In the genomic region with DNA sequence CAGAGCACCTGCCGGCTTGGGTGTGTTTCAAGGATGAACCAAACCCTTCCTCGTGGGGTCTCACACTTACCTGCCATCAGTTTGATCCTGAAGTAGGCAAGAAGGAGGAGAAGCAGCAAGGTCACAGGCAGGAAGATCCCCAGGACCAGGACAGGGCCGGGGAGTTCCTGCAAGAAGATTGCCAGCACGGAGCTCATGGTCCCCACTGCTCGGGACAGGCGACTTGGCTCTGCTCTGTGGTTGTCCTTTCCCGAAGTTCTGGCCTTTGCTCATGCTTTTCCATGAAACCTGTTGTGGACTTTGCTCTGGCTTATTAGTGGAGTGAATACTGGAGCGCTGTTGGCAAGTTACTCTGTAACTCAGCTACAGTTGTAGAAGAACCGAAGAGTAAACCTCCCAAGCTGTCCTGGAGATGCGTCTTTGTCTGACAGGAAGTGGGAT, we compare ENCODE assay signal across 31 mouse cellular contexts. TPM values are rescaled to one million over a fixed set of nuclear protein-coding genes. Genes with fewer than 3 reads are reported as not detected.
DNase-seq lines count a peak whose midpoint lies in the region; ATAC-seq lines count a peak whose summit lies in the region.
"Had no signal": no experiment of that assay in that cellular context is flagged by ENCODE, and none has a peak within 500 bp of the region (broad histone marks: within the 10 kb centered on the region; RNA-seq: fewer than 3 reads in every experiment).

Smlr1 (minus strand) TSS at position 377 of the 441 bp plus-strand sequence.

- no peak for DNase-seq in liver, embryonic 11.5 days (ENCODE audit: low spot score)
- DNase-seq in urinary bladder, adult 18-20 months (ENCODE audit: low spot score in 2 of 2): no peak
- DNase-seq in cerebellum, postnatal 14 days: no peak
- DNase-seq in layer of hippocampus, adult 11-12 months (ENCODE audit: low spot score): no peak
- DNase-seq: adrenal gland, adult 8-10 months; cerebellum, adult 8-10 months; gastrocnemius, postnatal 25 days; heart, postnatal 10 days; left cerebral cortex, postnatal 4 days; lung, adult 18-20 months; lung, postnatal 14 days; right cerebral cortex, postnatal 14 days; thymus, adult 18-20 months had no signal

- H3K9me3 ChIP-seq in erythroblast, embryonic 14.5 days (ENCODE audit: control insufficient read depth, low read length): no peaks in the 10 kb centered on the region
- H3K9me3 ChIP-seq in liver, embryonic 12.5 days (replicated peaks): no peaks in the 10 kb centered on the region
- H3K9me3 ChIP-seq in liver, embryonic 11.5 days (ENCODE audit: control insufficient read depth, low read length): no peaks in the 10 kb centered on the region
- no peaks in the 10 kb centered on the region for H3K9me3 ChIP-seq in liver, embryonic 15.5 days (replicated peaks)
- H3K9me3 ChIP-seq: embryonic facial prominence, embryonic 12.5 days; forebrain, embryonic 15.5 days; midbrain, embryonic 15.5 days; neural tube, embryonic 15.5 days had no signal

- peak within 1 kb of the TSS; percentile 26 for H3K4me3 ChIP-seq in erythroblast, embryonic 14.5 days (replicated peaks)
- no peak within 1 kb of the TSS for H3K4me3 ChIP-seq in liver, embryonic 12.5 days
- H3K4me3 ChIP-seq in liver, embryonic 11.5 days (ENCODE audit: low read depth, low read length): no peak within 1 kb of the TSS
- peak within 1 kb of the TSS; percentile 38 for H3K4me3 ChIP-seq in liver, embryonic 15.5 days (replicated peaks)
- H3K4me3 ChIP-seq: embryonic facial prominence, embryonic 12.5 days; forebrain, embryonic 15.5 days; left cerebral cortex, adult 2 months; midbrain, embryonic 15.5 days; myocyte; neural tube, embryonic 15.5 days had no signal

- H3K4me2 ChIP-seq in liver, embryonic 12.5 days: peak within 1 kb of the TSS; percentile 25
- no peak within 1 kb of the TSS; the same call in 1 of the 2 replicates for H3K4me2 ChIP-seq in liver, embryonic 11.5 days
- H3K4me2 ChIP-seq in liver, embryonic 15.5 days: peak within 1 kb of the TSS; percentile 37
- H3K4me2 ChIP-seq: embryonic facial prominence, embryonic 12.5 days; forebrain, embryonic 15.5 days; heart, embryonic 11.5 days; midbrain, embryonic 15.5 days; neural tube, embryonic 15.5 days had no signal

- no peak within 1 kb of the TSS for H3K27ac ChIP-seq in liver, embryonic 12.5 days
- H3K27ac ChIP-seq in liver, embryonic 11.5 days (ENCODE audit: low read depth, low read length): no peak within 1 kb of the TSS
- H3K27ac ChIP-seq in liver, embryonic 15.5 days (replicated peaks): peak within 1 kb of the TSS; percentile 75
- H3K27ac ChIP-seq: embryonic facial prominence, embryonic 12.5 days; forebrain, embryonic 15.5 days; left cerebral cortex, adult 2 months; midbrain, embryonic 15.5 days; neural tube, embryonic 15.5 days had no signal

- no peaks in the 10 kb centered on the region; the same call in 1 of the 2 replicates for H3K36me3 ChIP-seq in erythroblast, embryonic 14.5 days (ENCODE audit: control insufficient read depth)
- H3K36me3 ChIP-seq in liver, embryonic 12.5 days: no peaks in the 10 kb centered on the region
- no peaks in the 10 kb centered on the region for H3K36me3 ChIP-seq in liver, embryonic 11.5 days (ENCODE audit: control insufficient read depth, insufficient read depth, low read length)
- no peaks in the 10 kb centered on the region for H3K36me3 ChIP-seq in liver, embryonic 15.5 days (replicated peaks)
- H3K36me3 ChIP-seq: embryonic facial prominence, embryonic 12.5 days; forebrain, embryonic 15.5 days; midbrain, embryonic 15.5 days; neural tube, embryonic 15.5 days had no signal

- WGBS in liver, embryonic 12.5 days (ENCODE audit: insufficient replicate concordance): 66% methylated on average over 10 of the region's 10 CpGs
- WGBS in liver, embryonic 11.5 days: 78% methylated on average over 10 of the region's 10 CpGs
- 58% methylated on average over 10 of the region's 10 CpGs for WGBS in liver, embryonic 15.5 days (ENCODE audit: insufficient replicate concordance)

- no peak for ATAC-seq in erythroblast, adult 5-6 weeks (replicated peaks; ENCODE audit: low FRiP score, poor library complexity, severe bottlenecking)
- 0 out of 2 replicates have a peak, but pooled peaks have one; percentile 10 for ATAC-seq in liver, embryonic 12.5 days
- no peak for ATAC-seq in liver, embryonic 11.5 days (replicated peaks; ENCODE audit: low FRiP score)
- peak; percentile 53 for ATAC-seq in liver, embryonic 15.5 days (ENCODE audit: insufficient read depth)
- ATAC-seq: CD4-positive, CD25-positive, alpha-beta regulatory T cell, adult 4 months; forebrain, embryonic 15.5 days; midbrain, embryonic 15.5 days; Patski had no signal

- H3K4me1 ChIP-seq in erythroblast, embryonic 14.5 days (ENCODE audit: control insufficient read depth): no peaks in the 10 kb centered on the region
- H3K4me1 ChIP-seq in liver, embryonic 12.5 days: no peaks in the 10 kb centered on the region
- no peaks in the 10 kb centered on the region for H3K4me1 ChIP-seq in liver, embryonic 11.5 days (replicated peaks; ENCODE audit: control insufficient read depth, insufficient read depth, low read length)
- H3K4me1 ChIP-seq in liver, embryonic 15.5 days (replicated peaks): no peaks in the 10 kb centered on the region
- H3K4me1 ChIP-seq: forebrain, embryonic 15.5 days; midbrain, embryonic 15.5 days had no signal

- H3K27me3 ChIP-seq in erythroblast, embryonic 14.5 days (ENCODE audit: control insufficient read depth): no peaks in the 10 kb centered on the region
- no peaks in the 10 kb centered on the region for H3K27me3 ChIP-seq in liver, embryonic 12.5 days (replicated peaks)
- no peaks in the 10 kb centered on the region for H3K27me3 ChIP-seq in liver, embryonic 11.5 days (replicated peaks; ENCODE audit: control insufficient read depth, insufficient read depth, low read length)
- H3K27me3 ChIP-seq in liver, embryonic 15.5 days: no peaks in the 10 kb centered on the region
- H3K27me3 ChIP-seq: embryonic facial prominence, embryonic 12.5 days; forebrain, embryonic 15.5 days; midbrain, embryonic 15.5 days; neural tube, embryonic 15.5 days; Patski had no signal

- H3K9ac ChIP-seq in liver, embryonic 12.5 days: no peak within 1 kb of the TSS
- no peak within 1 kb of the TSS for H3K9ac ChIP-seq in liver, embryonic 11.5 days (ENCODE audit: low read depth, low read length)
- H3K9ac ChIP-seq in liver, embryonic 15.5 days: no peak within 1 kb of the TSS
- H3K9ac ChIP-seq: embryonic facial prominence, embryonic 12.5 days; forebrain, embryonic 15.5 days; midbrain, embryonic 15.5 days; neural tube, embryonic 15.5 days had no signal

RNA-seq across cellular contexts. Expression of gene Smlr1, which starts in this region (rescaled TPM):
- polyA plus RNA-seq in erythroblast, embryonic 14.5 days (2012): not detected in 2 replicates
- not detected in 2 replicates for total RNA-seq in erythroblast, adult 5-6 weeks (2015; ENCODE audit: low replicate concordance)
- 0.17 TPM in 1 of 2 replicates, not detected in the other for total RNA-seq in erythroblast, adult 5-6 weeks (2017; ENCODE audit: low replicate concordance)
- polyA plus RNA-seq in liver, embryonic 12.5 days (2016; fragmentation: Nextera tagmentation; extraction: Ambion mirVana): 4.9 and 5.0 TPM in 2 replicates
- polyA plus RNA-seq in liver, embryonic 11.5 days (2014; fragmentation: Nextera tagmentation; extraction: Ambion mirVana): 2.2 and 2.4 TPM in 2 replicates
- 22.3 and 23.6 TPM in 2 replicates for polyA plus RNA-seq in liver, embryonic 15.5 days (2015; fragmentation: Nextera tagmentation; extraction: Ambion mirVana)
- total RNA-seq: adrenal gland, adult 8-10 months; ES-E14; gastrocnemius, postnatal 25 days; heart, postnatal 10 days; left cerebral cortex, adult 2 months; left cerebral cortex, postnatal 4 days; megakaryocyte, adult 5-6 weeks had no signal
- polyA plus RNA-seq: CD4-positive, CD25-positive, alpha-beta regulatory T cell, adult 4 months; embryonic facial prominence, embryonic 12.5 days; forebrain, embryonic 15.5 days; heart, embryonic 11.5 days; hindbrain, embryonic 11.5 days; midbrain, embryonic 15.5 days; neural tube, embryonic 15.5 days; Patski; spleen, adult 2 months; stomach, embryonic 14.5 days had no signal

Comparison
In these comparisons a context has a peak if more than half of its experiments do, and no peak if none do; other contexts are left out.
1. H3K4me3 ChIP-seq: peak in erythroblast, embryonic 14.5 days (single experiment) and liver, embryonic 15.5 days (single experiment); none in liver, embryonic 12.5 days (single experiment) and liver, embryonic 11.5 days (single experiment).
2. ATAC-seq: peak in liver, embryonic 12.5 days (single experiment) and liver, embryonic 15.5 days (single experiment); none in erythroblast, adult 5-6 weeks (single experiment) and liver, embryonic 11.5 days (single experiment).